Mouse (Mus musculus): Measurements from ENCODE around the gene BC035947. TPM values are rescaled to one million over a fixed set of nuclear protein-coding genes. Genes with fewer than 3 reads are reported as not detected.
"Not testable (repeated sequence)": the region's sequence is repeated elsewhere in the genome, so short reads cannot be mapped to it uniquely, and the experiment has no call there.

BC035947 gene
- total RNA-seq (2021), result not detected
- long read RNA-seq, experiment 1, result 0 reads
- long read RNA-seq, experiment 2, result 0 reads

GRCm38 (mm10) chr1:78511621-78512160 is at the start of gene BC035947:
BC035947 (minus strand) TSS chr1:78512158.
- H3K27ac ChIP-seq, result no peak within 1 kb of the TSS
- peak; percentile 30 for DNase-seq
- intact Hi-C loops (cut with DNase I), result no loop called here
- TF ChIP-seq CTCF (IDR thresholded peaks at IDR 0.05), result no peak
- H3K4me3 ChIP-seq, result no peak within 1 kb of the TSS

- H3K27ac ChIP-seq, result no peak overlapping the region
- no peak for DNase-seq
- intact Hi-C loops (cut with DNase I), result no loop called here
- TF ChIP-seq CTCF (IDR thresholded peaks at IDR 0.05), result no peak
- no peak overlapping the region for H3K4me3 ChIP-seq
These were observed 42.2 kb upstream of the BC035947 start for GRCm38 (mm10) chr1:78554012-78554666.

GRCm38 (mm10) chr1:78548961-78549360 is 37.0 kb upstream of the BC035947 start:
- DNase-seq, result no peak
- intact Hi-C loops (cut with DNase I), result no loop called here
- Histone ChIP-seq H3K27ac (no peak overlapping the region), H3K4me3 (no peak overlapping the region)
- no peak for TF ChIP-seq CTCF (IDR thresholded peaks at IDR 0.05)

GRCm38 (mm10) chr1:78546258-78546657 is 34.3 kb upstream of the BC035947 start:
- DNase-seq, result no peak
- intact Hi-C loops (cut with DNase I), result no loop called here
- no peak overlapping the region for H3K27ac ChIP-seq
- TF ChIP-seq CTCF (IDR thresholded peaks at IDR 0.05), result no peak
- H3K4me3 ChIP-seq, result no peak overlapping the region

- intact Hi-C loops (cut with DNase I); DNase-seq; H3K27ac ChIP-seq; H3K4me3 ChIP-seq: not testable (repeated sequence)
These were observed 31.7 kb upstream of the BC035947 start for GRCm38 (mm10) chr1:78543631-78544030.

- intact Hi-C loops (cut with DNase I), result loop anchor here (5.0 kb wide), 1 partner anchor 148 kb away; no protein-coding TSS in a partner anchor
- H3K27ac ChIP-seq, result no peak overlapping the region
- no peak overlapping the region for H3K4me3 ChIP-seq
- DNase-seq, result no peak
- TF ChIP-seq CTCF (IDR thresholded peaks at IDR 0.05), result no peak
These were observed 27.2 kb upstream of the BC035947 start for GRCm38 (mm10) chr1:78539166-78539565.

- intact Hi-C loops (cut with DNase I), result loop anchor here (5.0 kb wide), 1 partner anchor 149 kb away; no protein-coding TSS in a partner anchor
- no peak overlapping the region; the same call in 1 of the 2 replicates for H3K27ac ChIP-seq
These were observed 26.4 kb upstream of the BC035947 start for GRCm38 (mm10) chr1:78538396-78538795.

GRCm38 (mm10) chr1:78537494-78538010 is 25.6 kb upstream of the BC035947 start:
- DNase-seq, result peak; percentile 79
- TF ChIP-seq CTCF (IDR thresholded peaks at IDR 0.05), result no peak
- Histone ChIP-seq H3K4me3 (peak overlapping the region; percentile 77), H3K27ac (peak overlapping the region; percentile 77)
- intact Hi-C loops (cut with DNase I), result loop anchor here (1.0 to 5.0 kb wide), 2 partner anchors 120 to 150 kb away; partner anchors contain the start of gene Acsl3

More at GRCm38 (mm10) chr1:78538396-78538795, 26.4 kb upstream of the BC035947 start:
- H3K4me3 ChIP-seq, result no peak overlapping the region
- DNase-seq, result no peak
- TF ChIP-seq CTCF (IDR thresholded peaks at IDR 0.05), result no peak

- TF ChIP-seq CTCF (IDR thresholded peaks at IDR 0.05), result peak; percentile 82
- intact Hi-C loops (cut with DNase I), result loop anchor here (1.0 to 5.0 kb wide), 2 partner anchors 121 to 151 kb away; partner anchors contain the start of gene Acsl3
- Histone ChIP-seq H3K4me3 (peak overlapping the region; percentile 77), H3K27ac (peak overlapping the region; percentile 77)
- DNase-seq, result peak; percentile 85
These were observed 24.6 kb upstream of the BC035947 start for GRCm38 (mm10) chr1:78536310-78537164.

GRCm38 (mm10) chr1:78534428-78535150 is 22.6 kb upstream of the BC035947 start:
- DNase-seq, result no peak
- TF ChIP-seq CTCF (IDR thresholded peaks at IDR 0.05), result no peak
- Histone ChIP-seq H3K4me3 (no peak overlapping the region), H3K27ac (no peak overlapping the region)
- intact Hi-C loops (cut with DNase I), result loop anchor here (5.0 kb wide), 1 partner anchor 153 kb away; no protein-coding TSS in a partner anchor

- Histone ChIP-seq H3K4me3 (peak overlapping the region; percentile 55), H3K27ac (peak overlapping the region; percentile 69)
- peak; percentile 68 for DNase-seq
- intact Hi-C loops (cut with DNase I), result no loop called here
- no peak for TF ChIP-seq CTCF (IDR thresholded peaks at IDR 0.05)
These were observed 20.3 kb upstream of the BC035947 start for GRCm38 (mm10) chr1:78532184-78532800.
